Mouse (Mus musculus): ENCODE measurements around the gene Slc25a42. TPM values are rescaled to one million over a fixed set of nuclear protein-coding genes. Genes with fewer than 3 reads are reported as not detected.

The Slc25a42 gene
- polyA plus RNA-seq, 1 experiment from 2014 or later = 3.5 TPM

DNA sequence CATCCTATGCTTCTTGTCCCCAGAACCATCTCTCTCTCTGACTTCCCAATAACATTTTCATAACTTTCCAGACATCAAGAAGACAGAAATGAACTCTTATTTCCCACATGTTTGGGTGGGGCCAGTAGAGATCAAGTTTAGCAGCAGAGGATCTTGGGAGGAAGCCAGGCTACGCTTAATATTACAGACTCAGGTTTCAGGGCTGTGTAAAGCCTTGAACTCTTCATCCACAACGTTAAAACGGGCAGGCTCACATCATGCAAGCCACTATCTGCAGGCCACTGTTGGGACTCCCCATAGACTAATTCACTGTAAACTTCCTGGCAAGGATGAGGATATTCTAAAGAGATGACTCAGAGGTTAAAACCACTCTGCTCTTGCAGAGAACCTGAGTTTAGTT lies 2.3 kb upstream of the Slc25a42 start:
- no peak overlapping the region for H3K4me2 ChIP-seq
- no peak overlapping the region for H3K9ac ChIP-seq
- ATAC-seq (ENCODE audit: low read depth) = no peak

GRCm38 (mm10) chr8:70211726-70212111 lies 386 bp downstream of the Slc25a42 start:
- Histone ChIP-seq H3K27ac (peak overlapping the region; percentile 83), H3K9ac (peak overlapping the region; percentile 91), H3K27me3 (no peaks in the 10 kb centered on the region), H3K36me3 (no peaks in the 10 kb centered on the region), H3K4me3 (replicated peaks) (peak overlapping the region; percentile 80), H3K4me2 (peak overlapping the region; percentile 100), H3K9me3 (replicated peaks) (no peaks in the 10 kb centered on the region), H3K4me1 (replicated peaks) (peaks cover 68% of the 10 kb centered on the region)
- WGBS (ENCODE audit: insufficient replicate concordance) = under 1% methylated on average over 31 of the region's 31 CpGs
- DNase-seq (no peak), ATAC-seq (ENCODE audit: low read depth) (0 out of 2 replicates have a peak, but pooled peaks have one; percentile 0)

More for the DNA sequence above, 2.3 kb upstream of the Slc25a42 start:
- Histone ChIP-seq H3K27me3 (no peaks in the 10 kb centered on the region), H3K9me3 (replicated peaks) (no peaks in the 10 kb centered on the region), H3K27ac (no peak overlapping the region), H3K36me3 (no peaks in the 10 kb centered on the region), H3K4me3 (replicated peaks) (no peak overlapping the region), H3K4me1 (replicated peaks) (peaks cover 50% of the 10 kb centered on the region)
- 57% methylated on average over 3 of the region's 3 CpGs for WGBS (ENCODE audit: insufficient replicate concordance)
- no peak for DNase-seq

DNA sequence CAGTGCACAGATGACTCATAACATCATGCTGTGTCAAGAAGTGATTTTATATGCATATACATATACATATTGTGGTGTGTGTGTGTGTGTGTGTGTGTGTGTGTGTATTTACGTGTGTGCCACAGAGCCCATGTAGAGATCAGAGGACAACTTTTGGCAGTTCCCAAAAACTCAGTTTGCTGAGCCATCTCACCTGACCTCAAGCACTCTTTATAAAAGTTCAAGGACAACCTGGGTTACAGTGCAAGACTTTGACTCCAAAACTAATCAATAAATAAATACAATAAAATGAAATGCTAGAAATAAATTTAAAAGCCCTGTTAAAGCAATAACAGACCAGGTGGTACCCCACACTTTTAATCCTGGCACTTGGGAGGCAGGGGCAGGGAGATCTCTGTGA lies 830 bp downstream of the Slc25a42 start:
- WGBS (ENCODE audit: insufficient replicate concordance) = 48% methylated on average over 1 of the region's 1 CpGs
- Histone ChIP-seq H3K9me3 (replicated peaks) (no peaks in the 10 kb centered on the region), H3K27me3 (no peaks in the 10 kb centered on the region), H3K4me2 (peak overlapping the region; percentile 100), H3K4me3 (replicated peaks) (peak overlapping the region; percentile 80), H3K36me3 (no peaks in the 10 kb centered on the region), H3K4me1 (replicated peaks) (peaks cover 71% of the 10 kb centered on the region), H3K9ac (peak overlapping the region; percentile 91), H3K27ac (peak overlapping the region; percentile 83; the same call in 1 of the 2 replicates)
- DNase-seq (no peak), ATAC-seq (ENCODE audit: low read depth) (no peak)

GRCm38 (mm10) chr8:70210538-70210937 lies 1.6 kb downstream of the Slc25a42 start:
- Histone ChIP-seq H3K9me3 (replicated peaks) (no peaks in the 10 kb centered on the region), H3K9ac (peak overlapping the region; percentile 91), H3K36me3 (no peaks in the 10 kb centered on the region), H3K4me3 (replicated peaks) (peak overlapping the region; percentile 80), H3K4me1 (replicated peaks) (peaks cover 71% of the 10 kb centered on the region), H3K27me3 (no peaks in the 10 kb centered on the region), H3K4me2 (peak overlapping the region; percentile 100), H3K27ac (peak overlapping the region; percentile 32; the same call in 1 of the 2 replicates)
- 47% methylated on average over 8 of the region's 8 CpGs for WGBS (ENCODE audit: insufficient replicate concordance)
- no peak for DNase-seq
- no peak for ATAC-seq (ENCODE audit: low read depth)

DNA sequence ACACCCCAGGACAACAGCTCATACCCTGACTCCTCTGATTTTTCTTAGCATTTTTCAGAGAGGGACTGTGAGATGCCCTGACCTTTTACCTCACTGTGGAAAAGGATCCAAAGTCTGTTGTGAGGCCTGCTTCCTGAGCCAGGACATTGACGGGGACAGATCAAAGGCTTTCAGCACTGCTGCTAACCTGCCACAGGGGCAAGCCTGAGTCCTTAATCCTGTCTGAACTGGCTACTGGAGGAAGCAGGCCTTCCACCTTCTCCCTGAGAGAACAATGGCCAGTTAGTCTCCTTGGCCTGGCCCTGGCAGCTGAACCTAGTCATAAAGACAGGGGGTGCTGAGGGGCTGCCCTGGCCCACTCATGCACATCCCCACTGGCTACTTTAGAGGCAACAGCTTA lies 4.0 kb downstream of the Slc25a42 start:
- DNase-seq (no peak), ATAC-seq (ENCODE audit: low read depth) (no peak)
- Histone ChIP-seq H3K4me2 (no peak overlapping the region), H3K4me3 (replicated peaks) (no peak overlapping the region), H3K27ac (peak overlapping the region; percentile 26; the same call in 1 of the 2 replicates), H3K27me3 (no peaks in the 10 kb centered on the region), H3K9me3 (replicated peaks) (no peaks in the 10 kb centered on the region), H3K36me3 (no peaks in the 10 kb centered on the region), H3K9ac (peak overlapping the region; percentile 4; the same call in 1 of the 2 replicates), H3K4me1 (replicated peaks) (peaks cover 74% of the 10 kb centered on the region)
- 53% methylated on average over 1 of the region's 1 CpGs for WGBS (ENCODE audit: insufficient replicate concordance)

DNA sequence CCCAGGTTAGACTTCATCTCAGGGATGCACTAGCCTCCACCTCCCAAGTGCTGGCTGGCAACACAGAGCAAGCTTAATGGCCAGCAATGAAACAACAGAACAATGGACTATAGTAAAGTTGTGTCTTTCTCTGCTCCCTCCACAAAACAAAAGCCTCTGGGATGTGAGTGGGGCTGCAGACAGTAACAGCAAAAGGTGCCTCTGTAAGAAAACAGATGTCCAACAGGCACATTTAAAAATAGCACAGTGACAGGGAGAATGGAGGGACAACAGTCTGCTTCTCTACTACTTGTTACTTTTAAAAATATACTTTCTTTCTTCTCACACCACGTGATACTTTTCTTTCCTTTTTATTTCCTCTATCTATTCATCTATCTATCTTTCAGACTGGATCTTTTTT lies 7.3 kb downstream of the Slc25a42 start:
- Histone ChIP-seq H3K9ac (no peak overlapping the region), H3K4me3 (replicated peaks) (no peak overlapping the region), H3K9me3 (replicated peaks) (no peaks in the 10 kb centered on the region), H3K36me3 (no peaks in the 10 kb centered on the region), H3K4me1 (replicated peaks) (peaks cover 84% of the 10 kb centered on the region), H3K27ac (0 out of 2 replicates have a peak overlapping the region, but pooled peaks have one; percentile 29), H3K4me2 (no peak overlapping the region), H3K27me3 (no peaks in the 10 kb centered on the region)
- DNase-seq (no peak), ATAC-seq (ENCODE audit: low read depth) (no peak)
- 38% methylated on average over 1 of the region's 1 CpGs for WGBS (ENCODE audit: insufficient replicate concordance)

DNA sequence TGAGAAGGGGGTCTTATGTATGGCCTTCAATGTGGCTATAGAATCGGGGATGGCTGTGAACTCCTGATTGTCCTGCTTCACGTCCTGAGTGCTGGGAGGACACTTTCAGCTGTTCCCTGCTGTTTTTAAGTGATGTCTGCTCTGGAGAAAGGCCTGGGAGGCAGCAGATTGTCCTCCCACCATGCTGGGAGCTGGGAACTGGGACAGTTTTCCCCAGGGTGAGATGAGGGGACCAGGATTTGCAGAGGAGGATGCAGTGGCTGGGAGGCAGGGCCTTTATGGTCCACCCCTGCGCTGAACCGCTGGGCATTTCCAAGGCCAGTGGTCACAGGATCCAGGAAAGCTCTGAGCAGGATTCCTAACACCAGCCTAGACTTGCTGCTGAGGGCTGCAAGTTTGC lies 9.0 kb downstream of the Slc25a42 start:
- Histone ChIP-seq H3K27me3 (no peaks in the 10 kb centered on the region), H3K36me3 (no peaks in the 10 kb centered on the region), H3K4me2 (no peak overlapping the region), H3K9me3 (replicated peaks) (no peaks in the 10 kb centered on the region), H3K4me1 (replicated peaks) (peaks cover 84% of the 10 kb centered on the region), H3K9ac (no peak overlapping the region), H3K4me3 (replicated peaks) (no peak overlapping the region), H3K27ac (peak overlapping the region; percentile 91)
- no peak for ATAC-seq (ENCODE audit: low read depth)
- 82% methylated on average over 4 of the region's 4 CpGs for WGBS (ENCODE audit: insufficient replicate concordance)
- no peak for DNase-seq

DNA sequence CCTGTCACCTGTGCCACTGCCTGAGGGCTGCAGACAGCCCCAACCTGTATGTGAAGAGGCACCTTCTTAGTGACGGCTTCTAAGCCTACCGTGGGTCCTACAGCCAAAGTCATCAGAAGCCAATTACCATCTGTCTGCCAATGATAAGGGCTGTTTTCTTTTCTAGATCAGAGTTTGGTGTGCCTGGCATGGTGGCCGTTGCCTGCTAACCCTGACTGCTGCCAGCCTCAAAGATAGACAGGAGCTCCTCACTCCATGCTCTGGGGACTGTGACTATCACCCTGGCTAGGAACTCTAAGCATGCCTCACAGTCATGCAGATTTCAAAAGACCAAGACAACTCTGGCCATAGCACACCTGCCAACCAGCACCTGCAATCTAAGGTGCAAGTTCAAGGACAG lies 10.7 kb downstream of the Slc25a42 start:
- H3K4me1 ChIP-seq (replicated peaks) = peaks cover 76% of the 10 kb centered on the region
- peak overlapping the region; percentile 91 for H3K27ac ChIP-seq

GRCm38 (mm10) chr8:70200098-70200681 lies 11.9 kb downstream of the Slc25a42 start:
- H3K4me1 ChIP-seq (replicated peaks) = peaks cover 80% of the 10 kb centered on the region
- H3K4me3 ChIP-seq (replicated peaks) = no peak overlapping the region
- ATAC-seq (ENCODE audit: low read depth) (peak; percentile 49), DNase-seq (peak; percentile 34)
- WGBS (ENCODE audit: insufficient replicate concordance) = 72% methylated on average over 5 of the region's 5 CpGs
- no peaks in the 10 kb centered on the region for H3K36me3 ChIP-seq
- H3K27ac ChIP-seq = peak overlapping the region; percentile 91
- no peaks in the 10 kb centered on the region for H3K9me3 ChIP-seq (replicated peaks)
- peak overlapping the region; percentile 61; the same call in 1 of the 2 replicates for H3K4me2 ChIP-seq
- no peaks in the 10 kb centered on the region for H3K27me3 ChIP-seq
- H3K9ac ChIP-seq = peak overlapping the region; percentile 51; the same call in 1 of the 2 replicates

More for the DNA sequence above, 10.7 kb downstream of the Slc25a42 start:
- DNase-seq (peak; percentile 74), ATAC-seq (ENCODE audit: low read depth) (peak; percentile 88)
- Histone ChIP-seq H3K36me3 (no peaks in the 10 kb centered on the region), H3K9ac (peak overlapping the region; percentile 66), H3K4me2 (peak overlapping the region; percentile 61), H3K4me3 (replicated peaks) (peak overlapping the region; percentile 22; the same call in 1 of the 2 replicates), H3K9me3 (replicated peaks) (no peaks in the 10 kb centered on the region), H3K27me3 (no peaks in the 10 kb centered on the region)
- 7% methylated on average over 3 of the region's 3 CpGs for WGBS (ENCODE audit: insufficient replicate concordance)

- ATAC-seq (ENCODE audit: low read depth) (no peak), DNase-seq (no peak)
- 66% methylated on average over 7 of the region's 7 CpGs for WGBS (ENCODE audit: insufficient replicate concordance)
- no peak overlapping the region for H3K4me3 ChIP-seq (replicated peaks)
- no peak overlapping the region for H3K27ac ChIP-seq
- no peak overlapping the region for H3K4me2 ChIP-seq
- H3K27me3 ChIP-seq = no peaks in the 10 kb centered on the region
- no peaks in the 10 kb centered on the region for H3K9me3 ChIP-seq (replicated peaks)
- peaks cover 81% of the 10 kb centered on the region for H3K4me1 ChIP-seq (replicated peaks)
- H3K9ac ChIP-seq = no peak overlapping the region
- H3K36me3 ChIP-seq = peaks cover 10% of the 10 kb centered on the region; the same call in 1 of the 2 replicates
These were observed 14.5 kb downstream of the Slc25a42 start for GRCm38 (mm10) chr8:70197603-70198002.

- H3K27me3 ChIP-seq = no peaks in the 10 kb centered on the region
- H3K4me2 ChIP-seq = no peak overlapping the region
- no peaks in the 10 kb centered on the region for H3K9me3 ChIP-seq (replicated peaks)
- H3K36me3 ChIP-seq = peaks cover 27% of the 10 kb centered on the region
- DNase-seq (no peak), ATAC-seq (ENCODE audit: low read depth) (no peak)
- H3K27ac ChIP-seq = no peak overlapping the region
- no peak overlapping the region for H3K4me3 ChIP-seq (replicated peaks)
- H3K9ac ChIP-seq = no peak overlapping the region
- WGBS (ENCODE audit: insufficient replicate concordance) = 66% methylated on average over 2 of the region's 2 CpGs
- peaks cover 63% of the 10 kb centered on the region for H3K4me1 ChIP-seq (replicated peaks)
These were observed 16.3 kb downstream of the Slc25a42 start for GRCm38 (mm10) chr8:70195762-70196161.

- Histone ChIP-seq H3K4me1 (replicated peaks) (peaks cover 47% of the 10 kb centered on the region), H3K4me2 (no peak overlapping the region), H3K4me3 (replicated peaks) (no peak overlapping the region), H3K9me3 (replicated peaks) (no peaks in the 10 kb centered on the region), H3K27ac (no peak overlapping the region), H3K27me3 (no peaks in the 10 kb centered on the region), H3K36me3 (peaks cover 38% of the 10 kb centered on the region), H3K9ac (no peak overlapping the region)
- ATAC-seq (ENCODE audit: low read depth) (no peak), DNase-seq (no peak)
- 80% methylated on average over 3 of the region's 3 CpGs for WGBS (ENCODE audit: insufficient replicate concordance)
These were observed 17.9 kb downstream of the Slc25a42 start for GRCm38 (mm10) chr8:70194191-70194590.
